Mouse (Mus musculus) MEL (cell line): ENCODE measurements at regions not wholly inside any gene's neighbourhood (a gene's known extent, or its start where the extent isn't known, plus 50 kb on each side); places are given as distances from the start of the nearest gene placed in this dataset.

Source experiments
- DNase-seq: peaks from one replicate; pipeline ENCODE4 v3.0.0; 2011; ENCODE audit warnings: low read depth, low spot score
- H3K27ac ChIP-seq: 2 replicates; pipeline ENCODE4 v1.5.1; 2012; ENCODE audit warnings: low read depth, mild to moderate bottlenecking, control low read depth, low read length, moderate library complexity; ENCODE audit not compliant: control insufficient read depth
- H3K27me3 ChIP-seq, 2 experiments: fragments of 150-350 bp in 1 of 2; sonication (generic) in 1 of 2; 2 replicates each; pipeline ENCODE4 v1.6.1; 2012; ENCODE audit warnings: low read length in 2 of 2, mild to moderate bottlenecking in 2 of 2, improper control_type of control experiment in 1 of 2, moderate library complexity in 1 of 2; ENCODE audit not compliant: insufficient read depth in 2 of 2, control insufficient read depth in 1 of 2
- H3K36me3 ChIP-seq, 2 experiments: 2 replicates each; pipeline ENCODE4 v1.6.1; 2012 to 2014; ENCODE audit warnings: low read length in 2 of 2, improper control_type of control experiment in 1 of 2, inconsistent platforms in 1 of 2, mild to moderate bottlenecking in 1 of 2; ENCODE audit not compliant: insufficient read depth in 2 of 2, control insufficient read depth in 1 of 2
- H3K4me1 ChIP-seq, 2 experiments: fragments of 150-350 bp in 1 of 2; sonication (generic) in 1 of 2; 2 replicates each; pipeline ENCODE4 v1.6.1; 2012; ENCODE audit warnings: low read length in 2 of 2, improper control_type of control experiment in 1 of 2, mild to moderate bottlenecking in 1 of 2; ENCODE audit not compliant: insufficient read depth in 2 of 2, control insufficient read depth in 1 of 2
- H3K4me3 ChIP-seq, 2 experiments: fragments of 150-350 bp in 1 of 2; sonication (generic) in 1 of 2; 2 replicates each; pipeline ENCODE4 v1.5.1; 2012; ENCODE audit warnings: low read depth in 2 of 2, low read length in 2 of 2, mild to moderate bottlenecking in 2 of 2, moderate library complexity in 2 of 2, control low read depth in 1 of 2, improper control_type of control experiment in 1 of 2; ENCODE audit not compliant: control insufficient read depth in 1 of 2, insufficient read depth in 1 of 2
- H3K79me2 ChIP-seq: 2 replicates; pipeline ENCODE4 v1.6.1; 2012; ENCODE audit warnings: mild to moderate bottlenecking, low read length, moderate library complexity; ENCODE audit not compliant: control insufficient read depth, poor library complexity, insufficient read depth
- H3K9ac ChIP-seq: 2 replicates; pipeline ENCODE4 v1.6.1; 2012; ENCODE audit warnings: low read depth, mild to moderate bottlenecking, control low read depth, low read length, moderate library complexity; ENCODE audit not compliant: control insufficient read depth, poor library complexity, severe bottlenecking
- H3K9me3 ChIP-seq: fragments of 150-350 bp; sonication (generic); replicated peaks from 2 replicates; pipeline ENCODE4 v1.6.1; 2012; ENCODE audit warnings: mild to moderate bottlenecking, low read length, improper control_type of control experiment, moderate library complexity; ENCODE audit not compliant: insufficient read depth
- BHLHE40 ChIP-seq: IDR thresholded peaks from 2 replicates; pipeline ENCODE4 v1.6.1; 2012; ENCODE audit warnings: low read depth, mild to moderate bottlenecking, inconsistent platforms, low read length, improper control_type of control experiment, borderline replicate concordance
- CHD2 ChIP-seq: IDR thresholded peaks from 2 replicates; pipeline ENCODE4 v1.6.1; 2011; ENCODE audit warnings: low read length, improper control_type of control experiment
- CTCF ChIP-seq, 3 experiments: IDR thresholded peaks in 2 of 3; conservative IDR thresholded peaks in 1 of 3; 2 replicates each; pipeline ENCODE4 v1.5.1; 2011 to 2012; ENCODE audit warnings: low read length in 3 of 3, low read depth in 2 of 3, mild to moderate bottlenecking in 2 of 3, improper control_type of control experiment in 1 of 3, inconsistent platforms in 1 of 3, mixed read lengths in 1 of 3, moderate library complexity in 1 of 3; ENCODE audit not compliant: control insufficient read depth in 1 of 3, insufficient read depth in 1 of 3, poor library complexity in 1 of 3, severe bottlenecking in 1 of 3
- EP300 ChIP-seq, 2 experiments: IDR thresholded peaks; 2 replicates each; pipeline ENCODE4 v1.6.1; 2011; ENCODE audit warnings: improper control_type of control experiment in 2 of 2, low read length in 2 of 2, low read depth in 1 of 2, mild to moderate bottlenecking in 1 of 2
- ETS1 ChIP-seq: IDR thresholded peaks from 2 replicates; pipeline ENCODE4 v1.6.1; 2012; ENCODE audit warnings: low read depth, mild to moderate bottlenecking, inconsistent platforms, low read length, improper control_type of control experiment, moderate library complexity
- GATA1 ChIP-seq: IDR thresholded peaks from 2 replicates; pipeline ENCODE4 v1.6.1; 2011; ENCODE audit warnings: low read depth, low read length, improper control_type of control experiment
- HCFC1 ChIP-seq: IDR thresholded peaks from 2 replicates; pipeline ENCODE4 v1.6.1; 2012; ENCODE audit warnings: low read depth, mild to moderate bottlenecking, inconsistent platforms, low read length, improper control_type of control experiment, moderate library complexity
- JUND ChIP-seq: IDR thresholded peaks from 2 replicates; pipeline ENCODE4 v1.6.1; 2011; ENCODE audit warnings: low read depth, mild to moderate bottlenecking, improper control_type of control experiment, low read length
- KAT2A ChIP-seq: conservative IDR thresholded peaks from 2 replicates; pipeline ENCODE4 v1.6.1; 2012; ENCODE audit warnings: low read depth, low read length, improper control_type of control experiment, inconsistent platforms
- MAFK ChIP-seq: IDR thresholded peaks from 2 replicates; pipeline ENCODE4 v1.6.1; 2011; ENCODE audit warnings: low read depth, mild to moderate bottlenecking, low read length, improper control_type of control experiment, borderline replicate concordance
- MAX ChIP-seq: IDR thresholded peaks from 2 replicates; pipeline ENCODE4 v1.6.1; 2011; ENCODE audit warnings: low read length, improper control_type of control experiment
- MAZ ChIP-seq: IDR thresholded peaks from 2 replicates; pipeline ENCODE4 v1.6.1; 2012; ENCODE audit warnings: low read depth, mild to moderate bottlenecking, inconsistent platforms, low read length, improper control_type of control experiment
- MYC ChIP-seq: IDR thresholded peaks from 2 replicates; pipeline ENCODE4 v1.6.1; 2011; ENCODE audit warnings: low read depth, mild to moderate bottlenecking, low read length, improper control_type of control experiment, moderate library complexity
- NRF1 ChIP-seq: IDR thresholded peaks from 2 replicates; pipeline ENCODE4 v1.6.1; 2014; ENCODE audit warnings: low read depth, mild to moderate bottlenecking, inconsistent platforms, low read length, improper control_type of control experiment, moderate library complexity; ENCODE audit not compliant: poor library complexity, insufficient read depth, severe bottlenecking
- POLR2A ChIP-seq, 2 experiments: IDR thresholded peaks; 2 replicates each; pipeline ENCODE4 v1.6.1; 2011 to 2012; ENCODE audit warnings: low read length in 2 of 2, mild to moderate bottlenecking in 2 of 2, control low read depth in 1 of 2, improper control_type of control experiment in 1 of 2, low read depth in 1 of 2, moderate library complexity in 1 of 2; ENCODE audit not compliant: control insufficient read depth in 1 of 2, insufficient read depth in 1 of 2, poor library complexity in 1 of 2
- RAD21 ChIP-seq: IDR thresholded peaks from 2 replicates; pipeline ENCODE4 v1.6.1; 2011; ENCODE audit warnings: mild to moderate bottlenecking, low read depth, low read length, improper control_type of control experiment
- SMC3 ChIP-seq: IDR thresholded peaks from 2 replicates; pipeline ENCODE4 v1.6.1; 2011; ENCODE audit warnings: low read depth, low read length, improper control_type of control experiment
- TAL1 ChIP-seq: IDR thresholded peaks from 2 replicates; pipeline ENCODE4 v1.6.1; 2012; ENCODE audit warnings: mild to moderate bottlenecking, inconsistent platforms, low read length, moderate library complexity, mixed read lengths
- TBP ChIP-seq: IDR thresholded peaks from 2 replicates; pipeline ENCODE4 v1.8.0; 2011; ENCODE audit warnings: low read depth, low read length, improper control_type of control experiment
- TCF12 ChIP-seq: IDR thresholded peaks from 2 replicates; pipeline ENCODE4 v1.6.1; 2014; ENCODE audit warnings: low read depth, mild to moderate bottlenecking, inconsistent platforms, low read length, improper control_type of control experiment, moderate library complexity
- ZKSCAN1 ChIP-seq: IDR thresholded peaks from 2 replicates; pipeline ENCODE4 v1.6.1; 2012; ENCODE audit warnings: low read depth, mild to moderate bottlenecking, inconsistent platforms, low read length, improper control_type of control experiment, moderate library complexity

DNA sequence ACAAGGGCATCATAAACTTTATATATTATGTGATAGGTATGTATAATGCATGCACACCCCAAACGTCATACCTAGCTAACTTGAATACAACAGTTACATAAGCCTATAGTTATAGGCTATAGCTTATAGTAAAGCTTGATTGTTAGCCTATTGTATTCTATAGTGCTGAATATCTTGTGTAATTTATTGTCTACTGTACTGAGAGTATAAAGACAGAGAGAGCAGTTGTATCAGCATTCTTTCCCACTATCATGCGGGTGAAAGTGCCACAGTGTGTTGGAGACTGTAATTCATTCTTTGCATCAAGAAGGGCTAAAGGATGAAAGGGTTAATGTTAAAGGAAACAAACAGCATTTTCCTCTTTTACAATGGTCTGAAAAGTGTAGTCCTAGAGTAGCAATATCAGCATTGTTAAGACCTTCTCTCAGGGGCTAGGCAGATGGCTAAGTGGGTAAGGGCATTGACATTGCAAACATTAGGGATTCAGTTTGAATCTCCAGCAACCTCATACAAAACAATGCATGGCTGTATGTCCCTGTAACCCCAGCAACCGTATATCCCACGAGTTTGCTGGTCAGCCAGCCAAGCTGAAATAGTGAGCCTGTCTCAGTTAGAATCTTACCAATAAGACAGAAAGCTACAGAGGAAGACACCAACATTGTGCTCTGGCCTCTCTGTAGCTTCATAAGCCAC lies 340.8 kb upstream of the Jag1 start:
- Histone ChIP-seq H3K9me3 (no peaks in the 10 kb centered on the region), H3K27me3 (no peaks in the 10 kb centered on the region), H3K4me1 (no peaks in the 10 kb centered on the region), H3K4me3 (no peak overlapping the region), H3K9ac (no peak overlapping the region), H3K27ac (no peak overlapping the region), H3K36me3 (no peaks in the 10 kb centered on the region), H3K79me2 (no peaks in the 10 kb centered on the region)
- TF ChIP-seq GATA1 (no peak), POLR2A (IDR thresholded peaks at IDR 0.05; ENCODE audit: control insufficient read depth in 1 of 2, insufficient read depth in 1 of 2, low read depth in 1 of 2, low read length in 2 of 2, poor library complexity in 1 of 2) (no peak), TAL1 (no peak), KAT2A (no peak), EP300 (IDR thresholded peaks at IDR 0.05; ENCODE audit: low read depth in 1 of 2, low read length in 2 of 2) (no peak), MAX (no peak), MAZ (no peak), ETS1 (no peak), TBP (no peak), BHLHE40 (no peak), NRF1 (no peak)
- DNase-seq: no peak

DNA sequence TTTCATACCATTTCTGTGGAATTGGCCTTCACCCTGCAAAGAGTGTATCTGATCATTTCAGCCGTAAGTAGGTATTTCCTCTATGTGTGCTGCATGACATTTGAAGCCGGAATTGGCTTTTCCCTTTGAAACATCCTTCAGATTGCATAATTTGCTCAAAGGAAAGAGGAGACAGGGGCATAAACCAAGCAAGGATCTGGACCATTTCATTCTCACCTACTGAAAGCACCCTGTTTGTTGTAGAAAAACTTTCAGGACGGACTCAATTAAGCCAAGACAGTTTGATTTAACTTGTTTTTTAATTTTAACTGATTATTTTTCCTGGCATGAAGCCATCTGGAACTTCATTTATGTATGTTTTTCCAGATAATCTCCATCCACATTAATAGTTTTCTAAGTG lies 340.0 kb upstream of the Jag1 start:
- Histone ChIP-seq H3K4me1 (no peaks in the 10 kb centered on the region), H3K9me3 (no peaks in the 10 kb centered on the region)

DNA sequence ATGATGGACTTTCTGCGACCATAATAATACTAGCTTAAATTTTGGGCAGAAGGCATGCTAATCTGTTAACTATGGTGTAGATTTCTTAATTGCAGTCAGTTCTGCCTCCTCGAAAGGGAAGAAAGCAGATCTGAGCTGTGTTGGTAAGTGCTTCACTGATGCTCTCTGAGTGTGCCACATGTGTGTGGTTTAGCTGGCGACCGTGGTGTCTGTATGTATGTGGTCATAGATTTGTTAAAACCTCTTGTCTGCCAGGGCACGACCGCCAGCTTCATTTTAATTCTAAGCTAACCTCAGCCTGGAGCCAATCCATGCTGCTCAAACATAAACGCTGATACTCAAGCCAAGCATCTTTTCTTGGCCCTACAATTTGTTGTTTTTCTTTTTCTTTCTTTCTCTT lies 330.5 kb upstream of the Jag1 start:
- TF ChIP-seq MYC (no peak), HCFC1 (no peak), MAZ (no peak), ZKSCAN1 (no peak), CHD2 (no peak)
- Histone ChIP-seq H3K4me3 (no peak overlapping the region), H3K27ac (no peak overlapping the region), H3K9ac (no peak overlapping the region), H3K4me1 (no peaks in the 10 kb centered on the region), H3K36me3 (no peaks in the 10 kb centered on the region), H3K27me3 (no peaks in the 10 kb centered on the region), H3K79me2 (no peaks in the 10 kb centered on the region), H3K9me3 (no peaks in the 10 kb centered on the region)
- no peak for DNase-seq

More for the DNA sequence above, 340.0 kb upstream of the Jag1 start:
- Histone ChIP-seq H3K4me3 (no peak overlapping the region), H3K27ac (no peak overlapping the region), H3K36me3 (no peaks in the 10 kb centered on the region), H3K9ac (no peak overlapping the region), H3K27me3 (no peaks in the 10 kb centered on the region), H3K79me2 (no peaks in the 10 kb centered on the region)
- TF ChIP-seq JUND (no peak), KAT2A (no peak), MAFK (no peak), SMC3 (no peak), CTCF (IDR thresholded peaks at IDR 0.05 in 2 of 3, conservative IDR thresholded peaks at IDR 0.05 in 1 of 3; ENCODE audit: control insufficient read depth in 1 of 3, insufficient read depth in 1 of 3, low read depth in 2 of 3, low read length in 3 of 3, poor library complexity in 1 of 3, severe bottlenecking in 1 of 3) (no peak), RAD21 (no peak), TCF12 (no peak), TAL1 (no peak)
- DNase-seq: no peak
